Mouse (Mus musculus) intestine, embryonic 15.5 days (tissue): ENCODE data around the gene Selenow. TPM values are rescaled to one million over a fixed set of nuclear protein-coding genes. Genes with fewer than 3 reads are reported as not detected.

Experiments
- ATAC-seq: fragments of 200-750 bp; cut with Nextera tagmentation; 2 replicates; pipeline ENCODE4 v1.8.0; 2017; ENCODE audit warnings: moderate TSS enrichment, moderate library complexity
- H3K27ac ChIP-seq: fragments of 300-500 bp; sonication (generic); 2 replicates; pipeline ENCODE4 v1.5.1; 2015; ENCODE audit warnings: mild to moderate bottlenecking, inconsistent platforms
- H3K27me3 ChIP-seq: fragments of 300-500 bp; sonication (generic); replicated peaks from 2 replicates; pipeline ENCODE4 v1.6.1; 2015; ENCODE audit warnings: inconsistent platforms
- H3K36me3 ChIP-seq: fragments of 300-500 bp; sonication (generic); 2 replicates; pipeline ENCODE4 v1.6.1; 2015; ENCODE audit warnings: inconsistent platforms
- H3K4me1 ChIP-seq: fragments of 300-500 bp; sonication (generic); replicated peaks from 2 replicates; pipeline ENCODE4 v1.6.1; 2015; ENCODE audit warnings: inconsistent platforms
- H3K4me2 ChIP-seq: fragments of 300-500 bp; sonication (generic); replicated peaks from 2 replicates; pipeline ENCODE4 v1.6.1; 2015; ENCODE audit warnings: mild to moderate bottlenecking, inconsistent platforms
- H3K4me3 ChIP-seq: fragments of 300-500 bp; sonication (generic); replicated peaks from 2 replicates; pipeline ENCODE4 v1.5.1; 2015; ENCODE audit warnings: inconsistent platforms
- H3K9ac ChIP-seq: fragments of 300-500 bp; sonication (generic); 2 replicates; pipeline ENCODE4 v1.6.1; 2015; ENCODE audit warnings: inconsistent platforms
- H3K9me3 ChIP-seq: fragments of 300-500 bp; sonication (generic); 2 replicates; pipeline ENCODE4 v1.6.1; 2016; ENCODE audit warnings: inconsistent platforms
- WGBS: fragments of 180-500 bp; shearing (Covaris S2); methylation state at CpG from one replicate; pipeline ENCODE4 v1.1.7; 2015; 5-methylcytosine and 5-hydroxymethylcytosine counted together
- polyA plus RNA-seq: library from polyadenylated mRNA; unstranded; fragments of >200 nt; fragmentation: Nextera tagmentation; extraction: Ambion mirVana; gene quantifications from 2 replicates; pipeline ENCODE4 v1.2.1, GENCODE M21; 2015

Selenow gene
- 645 and 657 TPM in 2 replicates for polyA plus RNA-seq

GRCm38 (mm10) chr7:15922220-15922773 lies at the start of gene Selenow:
Gene Selenow, minus strand, starts transcription at chr7:15922402.
- ATAC-seq, result peak; percentile 97
- Histone ChIP-seq H3K9ac (peak within 1 kb of the TSS; percentile 67), H3K4me2 (peak within 1 kb of the TSS; percentile 81), H3K9me3 (no peaks in the 10 kb centered on the region), H3K27ac (peak within 1 kb of the TSS; percentile 76), H3K4me3 (peak within 1 kb of the TSS; percentile 75), H3K4me1 (peaks cover 20% of the 10 kb centered on the region), H3K27me3 (no peaks in the 10 kb centered on the region), H3K36me3 (peaks cover 19% of the 10 kb centered on the region; the same call in 1 of the 2 replicates)
- WGBS, result under 1% methylated on average over 33 of the region's 33 CpGs

- Histone ChIP-seq H3K9me3 (no peaks in the 10 kb centered on the region), H3K9ac (no peak overlapping the region), H3K27ac (no peak overlapping the region), H3K27me3 (no peaks in the 10 kb centered on the region), H3K4me3 (no peak overlapping the region), H3K4me1 (0 out of 2 replicates have a peak, but pooled peaks cover 12% of the 10 kb centered on the region), H3K4me2 (no peak overlapping the region), H3K36me3 (peaks cover 19% of the 10 kb centered on the region)
- WGBS, result 82% methylated on average over 3 of the region's 3 CpGs
- no peak for ATAC-seq
Measured at GRCm38 (mm10) chr7:15969674-15970073, 47.5 kb upstream of the Selenow start.

GRCm38 (mm10) chr7:15968322-15968721 lies 46.1 kb upstream of the Selenow start:
- WGBS, result 90% methylated on average over 8 of the region's 8 CpGs
- H3K4me3 ChIP-seq, result no peak overlapping the region
- peaks cover 24% of the 10 kb centered on the region for H3K4me1 ChIP-seq
- peaks cover 19% of the 10 kb centered on the region for H3K36me3 ChIP-seq
- H3K27me3 ChIP-seq, result no peaks in the 10 kb centered on the region
- H3K9ac ChIP-seq, result no peak overlapping the region
- no peak overlapping the region for H3K27ac ChIP-seq
- H3K9me3 ChIP-seq, result no peaks in the 10 kb centered on the region
- ATAC-seq, result no peak
- H3K4me2 ChIP-seq, result no peak overlapping the region

GRCm38 (mm10) chr7:15967312-15967711 lies 45.1 kb upstream of the Selenow start, which contains the start of gene Ehd2:
Gene Ehd2, minus strand, starts transcription at chr7:15967567.
- ATAC-seq, result peak; percentile 86
- H3K27ac ChIP-seq, result no peak within 1 kb of the TSS
- peak within 1 kb of the TSS; percentile 66 for H3K4me2 ChIP-seq
- peak within 1 kb of the TSS; percentile 52 for H3K4me3 ChIP-seq
- H3K27me3 ChIP-seq, result no peaks in the 10 kb centered on the region
- no peaks in the 10 kb centered on the region for H3K9me3 ChIP-seq
- peak within 1 kb of the TSS; percentile 60 for H3K9ac ChIP-seq
- H3K4me1 ChIP-seq, result peaks cover 34% of the 10 kb centered on the region
- under 1% methylated on average over 21 of the region's 22 CpGs for WGBS
- peaks cover 11% of the 10 kb centered on the region for H3K36me3 ChIP-seq

GRCm38 (mm10) chr7:15966489-15966888 lies 44.3 kb upstream of the Selenow start:
- Histone ChIP-seq H3K4me3 (peak overlapping the region; percentile 52), H3K4me2 (peak overlapping the region; percentile 66), H3K9me3 (no peaks in the 10 kb centered on the region), H3K36me3 (peaks cover 3% of the 10 kb centered on the region), H3K4me1 (peaks cover 42% of the 10 kb centered on the region), H3K9ac (no peak overlapping the region), H3K27ac (no peak overlapping the region), H3K27me3 (no peaks in the 10 kb centered on the region)
- WGBS, result 73% methylated on average over 3 of the region's 3 CpGs
- no peak for ATAC-seq

- H3K4me3 ChIP-seq, result no peak overlapping the region
- H3K4me1 ChIP-seq, result peaks cover 48% of the 10 kb centered on the region
- no peaks in the 10 kb centered on the region for H3K9me3 ChIP-seq
- ATAC-seq, result no peak
- H3K4me2 ChIP-seq, result peak overlapping the region; percentile 48
- WGBS, result 84% methylated on average over 32 of the region's 32 CpGs
- H3K9ac ChIP-seq, result no peak overlapping the region
- H3K27me3 ChIP-seq, result no peaks in the 10 kb centered on the region
- H3K36me3 ChIP-seq, result 0 out of 2 replicates have a peak, but pooled peaks cover 3% of the 10 kb centered on the region
- peak overlapping the region; percentile 91 for H3K27ac ChIP-seq
Measured at GRCm38 (mm10) chr7:15963798-15964652, 41.8 kb upstream of the Selenow start.

- Histone ChIP-seq H3K4me2 (peak overlapping the region; percentile 48), H3K36me3 (0 out of 2 replicates have a peak, but pooled peaks cover 4% of the 10 kb centered on the region), H3K9ac (peak overlapping the region; percentile 29; the same call in 1 of the 2 replicates), H3K9me3 (no peaks in the 10 kb centered on the region), H3K27me3 (no peaks in the 10 kb centered on the region), H3K27ac (peak overlapping the region; percentile 91), H3K4me3 (peak overlapping the region; percentile 7; the same call in 1 of the 2 replicates), H3K4me1 (peaks cover 48% of the 10 kb centered on the region)
- ATAC-seq, result peak; percentile 82
- WGBS, result 30% methylated on average over 12 of the region's 12 CpGs
Measured at GRCm38 (mm10) chr7:15962311-15963288, 40.4 kb upstream of the Selenow start.

- no peaks in the 10 kb centered on the region for H3K9me3 ChIP-seq
- H3K27ac ChIP-seq, result peak overlapping the region; percentile 91
- H3K4me3 ChIP-seq, result no peak overlapping the region
- 80% methylated on average over 7 of the region's 7 CpGs for WGBS
- peaks cover 48% of the 10 kb centered on the region for H3K4me1 ChIP-seq
- H3K9ac ChIP-seq, result 0 out of 2 replicates have a peak overlapping the region, but pooled peaks have one; percentile 23
- H3K36me3 ChIP-seq, result peaks cover 7% of the 10 kb centered on the region; the same call in 1 of the 2 replicates
- H3K4me2 ChIP-seq, result peak overlapping the region; percentile 48; the same call in 1 of the 2 replicates
- no peak for ATAC-seq
- no peaks in the 10 kb centered on the region for H3K27me3 ChIP-seq
Measured at GRCm38 (mm10) chr7:15961798-15962197, 39.6 kb upstream of the Selenow start.

- no peak overlapping the region for H3K4me2 ChIP-seq
- ATAC-seq, result no peak
- H3K9me3 ChIP-seq, result no peaks in the 10 kb centered on the region
- peaks cover 46% of the 10 kb centered on the region for H3K4me1 ChIP-seq
- 52% methylated on average over 4 of the region's 4 CpGs for WGBS
- no peaks in the 10 kb centered on the region for H3K27me3 ChIP-seq
- peak overlapping the region; percentile 91; the same call in 1 of the 2 replicates for H3K27ac ChIP-seq
- peaks cover 10% of the 10 kb centered on the region; the same call in 1 of the 2 replicates for H3K36me3 ChIP-seq
- no peak overlapping the region for H3K4me3 ChIP-seq
- no peak overlapping the region for H3K9ac ChIP-seq
Measured at GRCm38 (mm10) chr7:15961239-15961638, 39.0 kb upstream of the Selenow start.

- H3K27me3 ChIP-seq, result no peaks in the 10 kb centered on the region
- H3K27ac ChIP-seq, result 0 out of 2 replicates have a peak overlapping the region, but pooled peaks have one; percentile 44
- H3K4me3 ChIP-seq, result no peak overlapping the region
- H3K36me3 ChIP-seq, result peaks cover 10% of the 10 kb centered on the region; the same call in 1 of the 2 replicates
- no peak overlapping the region for H3K9ac ChIP-seq
- H3K9me3 ChIP-seq, result no peaks in the 10 kb centered on the region
- WGBS, result 49% methylated on average over 4 of the region's 4 CpGs
- H3K4me1 ChIP-seq, result peaks cover 43% of the 10 kb centered on the region
- no peak for ATAC-seq
- H3K4me2 ChIP-seq, result no peak overlapping the region
Measured at GRCm38 (mm10) chr7:15960691-15961090, 38.5 kb upstream of the Selenow start.

- H3K4me1 ChIP-seq, result peaks cover 10% of the 10 kb centered on the region
- 50% methylated on average over 5 of the region's 5 CpGs for WGBS
- H3K4me3 ChIP-seq, result no peak overlapping the region
- 0 out of 2 replicates have a peak overlapping the region, but pooled peaks have one; percentile 14 for H3K27ac ChIP-seq
- no peaks in the 10 kb centered on the region for H3K27me3 ChIP-seq
- no peak overlapping the region for H3K9ac ChIP-seq
- peaks cover 26% of the 10 kb centered on the region for H3K36me3 ChIP-seq
- no peak overlapping the region for H3K4me2 ChIP-seq
- no peak for ATAC-seq
- H3K9me3 ChIP-seq, result no peaks in the 10 kb centered on the region
Measured at GRCm38 (mm10) chr7:15956143-15956542, 33.9 kb upstream of the Selenow start.
